Mouse (Mus musculus) c-Kit-positive CD71-positive TER-119-positive erythroid progenitor cells, embryonic 14.5 days (primary cell): ENCODE results near the gene Aco1.
"Not testable (repeated sequence)": the region's sequence is repeated elsewhere in the genome, so short reads cannot be mapped to it uniquely, and the experiment has no call there.

ENCODE experiments used
- DNase-seq: peaks from one replicate; pipeline ENCODE4 v3.0.0-alpha.2; 2013; ENCODE audit warnings: low spot score

The Aco1 gene

GRCm38 (mm10) chr4:40142743-40143532 is at the start of gene Aco1:
Aco1 (plus strand) TSS chr4:40143081.
- peak; percentile 92 for DNase-seq

DNA sequence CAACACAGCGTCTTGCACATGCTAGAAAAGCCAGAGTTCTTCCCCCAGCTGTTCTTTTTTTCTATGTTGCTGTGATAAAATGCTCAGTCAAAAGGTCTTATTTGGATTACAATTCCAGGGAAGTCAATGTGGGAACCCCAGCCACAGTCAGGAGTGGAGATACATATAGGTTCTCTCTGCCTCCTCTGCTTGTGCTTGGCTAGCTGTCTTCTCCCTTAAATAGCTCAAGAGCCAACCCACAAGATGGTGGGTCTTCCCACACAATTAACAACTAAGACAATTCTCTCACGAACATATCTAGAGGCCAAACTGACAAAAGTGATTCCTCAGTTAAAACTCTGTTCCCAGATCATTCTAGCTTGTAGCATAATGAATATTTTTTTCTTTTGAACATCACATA is 47.9 kb upstream of the Aco1 start:
- no peak for DNase-seq

GRCm38 (mm10) chr4:40102996-40103395 is 39.9 kb upstream of the Aco1 start:
- DNase-seq = no peak

DNA sequence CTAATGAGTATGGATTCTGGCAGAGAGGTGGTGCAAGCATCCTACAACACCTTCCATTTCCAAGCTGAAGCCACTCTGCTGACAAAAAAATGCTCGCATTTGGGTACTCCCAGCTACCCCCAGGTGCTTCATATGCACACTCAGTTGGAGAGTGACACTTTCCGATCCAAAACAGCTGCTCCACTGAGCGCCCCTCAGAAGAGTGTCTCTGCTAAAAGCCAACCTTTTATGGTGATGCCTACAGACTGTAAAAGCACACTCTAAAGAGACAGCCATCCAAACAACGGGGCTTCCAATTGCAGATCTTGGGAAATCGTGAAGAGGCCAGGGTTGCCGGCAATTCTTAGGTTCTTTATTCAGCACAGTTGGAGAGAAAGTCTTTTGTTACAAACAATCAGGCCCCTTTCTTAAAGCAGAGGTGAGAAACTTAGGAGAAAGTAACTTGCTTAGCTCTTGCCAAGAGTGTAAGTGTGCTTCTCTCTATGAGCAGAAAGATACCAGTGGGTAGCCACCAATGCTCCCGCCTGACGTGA is 36.8 kb upstream of the Aco1 start:
- no peak for DNase-seq

DNA sequence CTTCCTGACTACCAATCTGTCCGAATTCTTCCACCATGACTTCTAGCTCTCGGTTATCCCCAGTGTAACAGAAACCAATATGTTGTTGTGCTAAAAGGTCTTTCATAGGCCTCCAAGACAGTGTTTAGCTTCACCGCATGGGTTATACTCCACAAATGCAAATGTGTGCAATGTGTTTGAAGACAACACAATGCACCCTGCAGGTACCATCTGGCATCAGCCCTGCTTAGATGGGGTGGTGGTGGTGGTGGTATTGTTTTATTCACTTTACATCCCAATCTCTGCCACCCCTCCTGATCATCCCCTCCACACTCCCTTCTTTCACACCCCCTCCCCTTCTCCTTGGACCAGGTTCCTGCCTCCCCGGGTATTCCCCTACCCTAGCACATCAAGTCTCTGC is 34.9 kb upstream of the Aco1 start:
- no peak for DNase-seq

DNA sequence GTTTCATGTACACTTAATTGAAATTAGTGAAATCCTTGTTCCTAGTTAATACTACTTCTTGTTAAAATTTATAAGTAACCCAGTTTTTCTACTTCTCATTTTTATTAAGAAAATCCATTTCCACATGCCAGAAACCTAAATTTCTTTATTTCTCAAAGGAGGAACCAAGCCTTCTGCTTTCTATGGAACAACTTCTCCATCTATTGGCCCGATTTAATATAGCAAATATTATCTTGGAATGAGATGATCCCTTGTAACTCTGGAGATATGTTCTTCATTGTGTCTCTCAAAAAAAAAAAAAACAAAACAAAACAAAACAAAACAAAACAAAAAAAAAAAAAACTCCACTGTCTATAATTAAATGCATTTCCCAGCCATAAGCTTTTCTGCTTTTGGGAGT is 29.7 kb upstream of the Aco1 start:
- no peak for DNase-seq

GRCm38 (mm10) chr4:40121221-40121620 is 21.7 kb upstream of the Aco1 start:
- no peak for DNase-seq

- DNase-seq = not testable (repeated sequence)
Measured at GRCm38 (mm10) chr4:40122291-40122690, 20.6 kb upstream of the Aco1 start.

DNA sequence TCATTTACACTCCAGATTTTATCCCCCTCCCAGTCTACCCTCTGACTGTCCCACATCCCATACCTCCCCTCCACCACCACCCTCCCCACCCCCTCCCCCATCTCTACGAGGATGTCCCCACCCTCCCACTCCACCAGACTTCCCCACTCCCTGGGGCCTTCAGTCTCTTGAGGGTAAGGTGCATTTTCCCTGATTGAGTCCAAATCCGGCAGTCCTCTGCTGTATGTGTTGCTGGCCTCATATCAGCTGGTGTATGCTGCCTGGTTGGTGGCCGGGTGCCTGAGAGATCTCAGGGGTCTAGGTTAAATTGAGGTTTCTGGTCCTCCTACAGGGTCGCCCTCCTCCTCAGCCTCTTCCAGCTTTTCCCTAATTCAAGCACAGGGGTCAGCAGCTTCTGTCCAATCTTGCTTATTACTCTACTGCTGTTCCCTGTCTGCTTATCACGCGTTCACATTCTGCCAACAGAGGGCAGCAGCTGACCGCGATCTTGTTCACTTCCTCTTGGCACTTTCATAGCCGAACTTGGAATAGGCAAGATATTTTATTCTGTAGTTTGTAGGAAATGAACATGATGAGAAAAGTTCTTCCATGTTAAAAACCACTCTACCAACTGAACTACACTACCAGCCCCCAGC is 8.3 kb upstream of the Aco1 start:
- peak; percentile 70 for DNase-seq

GRCm38 (mm10) chr4:40136519-40136918 is 6.4 kb upstream of the Aco1 start:
- DNase-seq = no peak

GRCm38 (mm10) chr4:40139663-40140255 is 3.1 kb upstream of the Aco1 start:
- DNase-seq = peak; percentile 22

DNA sequence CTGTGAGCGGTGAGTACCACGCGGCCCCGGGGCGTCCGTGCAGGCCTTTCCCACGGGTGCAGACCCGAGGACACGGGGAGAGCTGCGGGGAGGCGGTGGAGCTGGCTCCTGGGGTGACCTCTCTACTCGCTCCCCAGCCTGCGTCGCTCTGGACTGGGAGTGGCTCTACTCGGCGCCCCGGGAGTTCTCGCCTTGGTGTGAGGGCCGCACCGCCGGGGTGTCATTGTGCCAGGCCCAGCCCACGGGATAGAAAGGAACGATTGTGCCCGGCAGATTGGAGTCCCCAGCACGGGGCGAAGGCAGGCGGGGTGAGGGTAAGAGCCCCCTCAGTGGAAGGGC is 621 bp downstream of the Aco1 start:
- no peak for DNase-seq

GRCm38 (mm10) chr4:40144543-40144942 is 1.7 kb downstream of the Aco1 start:
- no peak for DNase-seq

DNA sequence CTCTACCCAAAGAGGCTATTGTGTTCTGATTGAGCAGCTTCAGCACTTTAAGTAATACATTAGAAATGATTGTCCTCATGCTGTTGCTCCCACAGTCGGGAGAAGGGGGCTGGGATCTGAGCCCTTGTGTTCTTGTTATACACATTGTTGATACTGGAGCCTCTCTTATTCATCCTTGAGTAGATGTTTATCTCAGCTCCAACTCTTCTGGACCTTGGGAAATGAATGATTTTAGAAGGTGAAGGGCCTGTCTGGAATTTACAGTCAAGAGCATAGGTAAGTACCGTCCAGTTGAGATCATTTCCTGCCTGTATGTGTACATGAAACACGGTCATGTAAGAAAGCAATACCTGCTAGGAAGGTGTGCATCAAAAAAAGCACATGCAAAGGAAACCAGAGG is 2.1 kb downstream of the Aco1 start:
- no peak for DNase-seq

DNA sequence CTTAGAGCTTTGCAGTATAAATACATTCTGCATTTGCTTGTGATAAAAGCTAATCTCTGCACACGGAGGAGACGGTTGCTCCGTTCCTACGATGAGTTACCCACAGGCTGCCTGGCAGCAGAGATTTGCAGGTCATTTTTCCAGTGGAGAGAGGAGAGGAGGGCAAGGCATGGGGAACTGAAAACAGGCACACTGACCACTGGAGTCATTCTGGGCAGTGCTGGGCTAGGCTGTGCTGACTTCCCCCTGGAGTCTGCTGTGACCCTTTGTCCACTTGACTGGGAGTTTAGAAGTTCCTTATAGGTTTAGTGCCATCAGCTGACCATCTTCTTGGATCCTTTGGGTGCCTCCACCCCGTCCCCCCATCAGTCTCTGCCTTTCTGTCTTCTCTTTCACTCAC is 5.4 kb downstream of the Aco1 start:
- DNase-seq = no peak

- DNase-seq = no peak
Measured at GRCm38 (mm10) chr4:40150046-40150445, 7.2 kb downstream of the Aco1 start.

DNA sequence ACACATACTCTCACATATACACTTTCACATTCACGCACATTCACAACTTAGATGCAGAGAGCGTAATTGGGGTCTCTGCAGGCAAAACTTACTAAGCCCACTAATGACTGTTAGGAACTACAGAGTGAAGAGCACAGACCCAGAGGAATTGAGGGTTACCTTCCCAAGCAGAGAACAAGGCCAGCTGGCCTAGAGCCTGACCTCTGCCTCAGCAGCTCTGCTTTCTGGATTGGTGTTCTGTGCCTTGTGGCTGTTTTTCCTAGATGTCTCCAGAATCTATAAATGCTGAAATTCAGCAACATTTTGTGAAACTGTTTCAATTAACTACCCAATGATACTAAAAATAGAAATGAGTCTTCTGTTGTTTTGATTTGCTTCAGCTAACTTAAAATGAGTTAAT is 9.9 kb downstream of the Aco1 start:
- no peak for DNase-seq

- no peak for DNase-seq
Measured at GRCm38 (mm10) chr4:40153500-40153899, 10.6 kb downstream of the Aco1 start.

GRCm38 (mm10) chr4:40154751-40155150 is 11.9 kb downstream of the Aco1 start:
- no peak for DNase-seq

DNA sequence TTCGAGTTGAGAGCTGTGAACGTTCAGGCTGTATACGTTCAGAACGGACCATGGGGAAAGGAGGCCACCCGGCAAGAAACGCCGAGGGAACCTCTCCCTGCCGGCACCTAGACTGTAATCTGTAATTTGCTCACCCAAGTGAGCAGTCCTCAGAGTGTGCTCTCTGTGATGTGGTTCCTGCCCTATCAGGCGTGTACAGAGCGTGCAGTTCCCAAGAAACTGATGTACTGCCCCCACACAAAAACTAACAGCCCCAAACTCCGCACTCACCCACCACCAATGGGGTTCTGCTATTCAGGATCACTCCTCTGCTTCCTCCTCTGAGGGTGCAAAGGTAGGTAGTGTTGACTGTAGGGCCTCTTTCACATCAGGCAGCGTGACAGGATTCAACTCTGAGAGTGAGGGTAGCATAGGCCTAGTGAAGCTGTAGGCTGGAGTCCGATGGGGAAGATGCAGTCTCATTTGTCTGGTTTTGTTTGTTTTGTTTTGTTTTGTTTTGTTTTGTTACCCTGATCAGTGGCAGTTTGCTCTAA is 12.7 kb downstream of the Aco1 start:
- DNase-seq = no peak

DNA sequence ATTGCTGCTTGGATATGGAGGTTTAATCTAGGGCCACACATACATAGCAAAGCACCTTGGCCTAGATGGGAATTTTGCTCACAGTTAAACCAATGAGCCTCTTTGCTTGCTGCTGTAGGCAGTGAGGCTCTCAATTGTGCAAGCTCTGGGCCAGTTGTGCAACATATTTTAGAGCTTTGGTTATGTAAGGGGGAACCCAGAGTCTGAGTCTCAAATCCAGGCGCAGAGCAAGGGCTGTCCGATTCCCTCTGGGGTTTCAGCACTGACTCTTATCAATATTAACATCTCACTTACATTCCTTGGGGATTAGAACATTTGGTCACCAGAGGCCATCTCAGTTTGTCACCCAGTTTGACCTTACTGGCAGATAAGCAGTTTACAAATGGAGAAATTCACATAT is 13.3 kb downstream of the Aco1 start:
- no peak for DNase-seq

DNA sequence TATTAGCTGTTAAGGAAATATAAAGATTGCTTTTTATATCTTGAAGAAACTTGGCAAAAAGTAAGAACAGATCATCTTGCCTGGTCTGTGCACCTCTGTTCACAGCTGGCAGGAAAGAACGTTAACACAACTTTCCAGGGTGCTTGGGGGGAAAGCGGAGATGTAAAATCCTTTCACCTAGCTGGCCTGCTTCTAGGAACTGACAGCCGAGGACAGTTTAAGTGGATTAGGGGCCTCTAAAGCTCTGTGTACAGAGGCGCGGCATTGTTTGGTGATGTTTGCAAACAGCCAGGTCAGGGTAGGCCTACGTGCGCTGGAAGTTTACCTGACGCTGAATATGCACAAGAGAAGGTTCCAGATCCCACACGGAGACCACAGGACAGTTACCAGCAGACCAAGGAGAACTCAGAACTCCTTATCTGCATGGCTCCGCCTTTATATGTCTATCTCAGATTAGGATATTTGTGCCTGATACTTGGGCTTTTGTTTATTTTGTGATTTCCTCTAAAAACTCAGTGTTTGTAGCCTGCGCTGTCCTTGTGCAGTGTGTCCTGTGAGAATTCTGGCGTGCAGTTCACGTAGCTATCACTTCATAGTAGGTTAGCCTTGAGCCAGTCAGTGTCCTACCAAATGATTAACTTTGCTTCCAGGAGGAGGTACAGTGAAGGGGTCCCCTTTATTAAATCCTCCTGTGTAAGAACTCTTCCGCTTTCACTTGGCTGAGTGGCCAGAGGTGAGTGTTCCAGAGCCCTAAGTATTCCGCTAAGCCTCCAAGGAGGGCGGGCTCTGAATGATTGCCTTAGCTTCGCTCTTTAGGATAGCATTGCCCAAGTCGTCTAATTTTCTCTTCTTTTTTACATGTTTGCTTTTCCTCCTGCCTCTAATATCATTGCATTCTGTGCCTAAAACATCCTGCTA is 14.0 kb downstream of the Aco1 start:
- no peak for DNase-seq
